Mouse (Mus musculus) lung, postnatal 25 days (tissue): ENCODE results near the gene Rimbp2.
A peak's percentile ranks its signal among the peaks of the same experiment; 100 is the strongest.
"Not testable (repeated sequence)": the region's sequence is repeated elsewhere in the genome, so short reads cannot be mapped to it uniquely, and the experiment has no call there.

Experiments
- DNase-seq: peaks from one replicate; pipeline ENCODE4 v3.0.0; 2022; ENCODE audit warnings: low spot score

The Rimbp2 gene

DNA sequence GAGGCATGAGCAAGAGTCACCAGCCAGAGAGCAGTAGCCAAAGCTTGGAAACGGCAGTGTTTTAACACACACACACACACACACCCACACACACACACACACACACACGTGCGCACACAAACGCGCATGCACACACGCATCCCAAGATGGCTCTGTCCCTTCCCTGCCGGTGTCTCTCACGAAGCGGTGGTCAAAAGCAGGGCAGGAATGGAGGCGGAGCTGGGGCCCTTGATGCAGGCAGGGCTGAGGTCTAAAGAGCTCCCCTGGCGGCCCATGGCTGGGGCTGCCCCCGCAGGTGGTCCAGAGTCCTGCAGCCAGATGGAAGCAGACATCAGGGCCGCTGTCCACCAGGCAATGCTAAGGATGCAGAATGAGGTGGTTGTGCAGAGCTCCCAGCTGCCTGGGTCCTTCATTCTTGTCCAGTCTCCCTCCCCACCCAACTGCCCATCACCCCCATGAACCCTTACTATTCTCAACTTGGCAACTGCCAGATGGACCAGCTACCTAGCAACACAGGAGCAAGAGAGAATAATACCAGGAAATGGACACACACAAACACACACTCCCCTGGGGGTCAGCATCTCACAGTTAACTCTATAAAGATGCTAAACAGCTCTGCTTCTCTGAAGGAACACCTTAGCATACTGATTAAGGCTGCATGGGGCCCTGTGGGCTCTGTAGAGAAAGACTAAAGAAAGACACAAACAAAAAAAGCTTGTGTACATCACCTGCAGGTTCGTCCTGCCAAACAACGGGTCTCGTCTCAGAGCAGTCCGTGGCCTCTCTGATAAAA, at the start of gene Rimbp2:
Gene Rimbp2 (minus strand): TSS at position 209 of the 793 bp plus-strand sequence.
- DNase-seq = no peak

- peak; percentile 8 for DNase-seq
Measured at GRCm38 (mm10) chr5:129002571-129003011, 49.3 kb upstream of the Rimbp2 start.

GRCm38 (mm10) chr5:129000706-129001468, 47.6 kb upstream of the Rimbp2 start:
- DNase-seq = no peak

DNA sequence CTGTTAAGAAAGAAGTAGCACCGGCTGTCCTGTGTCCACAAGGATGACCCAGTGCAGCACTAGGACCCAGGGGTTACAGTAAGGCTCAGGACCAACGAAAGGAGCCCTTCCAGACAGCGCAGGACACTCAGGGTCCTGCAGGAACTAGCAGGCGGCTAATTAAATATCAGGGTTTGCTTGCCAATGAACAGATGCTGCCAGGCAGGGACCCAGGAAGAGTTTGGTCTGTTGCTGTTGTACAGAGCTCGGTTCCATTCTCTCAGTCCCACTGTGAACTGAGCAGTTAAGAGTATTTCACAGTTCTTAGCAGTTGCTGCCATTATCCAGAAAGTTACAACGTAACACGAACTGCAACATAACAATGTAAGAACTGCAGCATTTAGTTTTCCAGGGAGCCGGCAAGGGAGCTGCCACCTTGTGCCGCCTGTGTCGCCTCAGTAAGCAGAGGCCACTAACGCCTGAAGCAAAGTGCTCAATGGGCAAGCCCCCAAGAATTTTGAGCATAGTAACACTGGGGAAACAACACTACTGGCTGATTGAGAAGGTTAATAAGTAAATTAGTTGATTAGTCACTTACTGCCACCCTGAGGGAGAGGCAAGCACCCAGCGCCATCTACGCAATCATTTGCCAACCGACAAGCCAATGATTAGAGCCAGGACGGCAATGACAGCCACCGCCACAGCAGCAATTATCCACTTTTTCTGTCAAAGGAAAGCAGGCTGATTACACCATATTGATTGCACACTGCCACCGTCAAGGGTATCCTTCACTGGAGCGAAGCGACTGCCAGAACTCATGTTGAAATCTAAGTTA, 34.1 kb upstream of the Rimbp2 start:
- DNase-seq = no peak

DNA sequence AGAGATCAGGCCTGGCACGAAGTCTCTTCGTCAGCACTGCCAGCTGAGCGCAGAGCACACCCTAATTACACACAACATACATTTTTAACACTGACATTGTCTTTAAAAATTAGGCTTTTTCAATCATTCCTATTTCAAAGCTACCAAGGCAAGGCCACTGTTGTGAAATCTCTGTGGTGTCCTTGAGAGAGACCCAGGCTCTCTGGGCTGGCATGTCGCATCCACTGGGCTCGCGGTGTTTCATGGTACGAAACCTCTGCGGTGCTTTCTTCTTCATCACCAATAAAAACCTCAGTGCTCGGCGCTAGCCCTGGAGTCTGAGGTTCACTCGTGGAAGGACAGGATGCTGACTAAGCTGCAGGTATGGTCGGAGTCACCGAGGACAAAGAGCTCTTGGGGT, 32.7 kb upstream of the Rimbp2 start:
- DNase-seq = no peak

GRCm38 (mm10) chr5:128984536-128984935, 31.2 kb upstream of the Rimbp2 start:
- DNase-seq = no peak

DNA sequence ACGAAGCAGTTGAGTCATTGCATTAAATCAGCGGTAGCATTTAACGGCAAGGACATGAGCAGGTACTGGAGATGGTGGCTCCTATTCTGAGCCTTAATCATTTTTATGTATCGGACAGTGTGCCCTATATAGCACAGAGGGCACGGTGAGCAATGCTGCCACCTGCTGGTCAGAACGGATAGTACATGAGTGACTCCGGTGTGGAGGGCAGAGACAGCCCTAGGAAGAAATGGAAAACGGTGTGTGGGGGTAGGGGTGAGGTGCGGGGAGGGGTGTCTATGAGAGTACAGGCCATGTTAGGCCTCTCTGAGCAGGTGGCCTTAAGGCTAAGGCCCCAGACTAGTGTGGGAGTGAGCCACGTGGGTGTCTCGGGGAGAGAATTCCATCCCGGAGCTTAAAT, 28.3 kb upstream of the Rimbp2 start:
- DNase-seq = peak; percentile 43

GRCm38 (mm10) chr5:128980857-128981256, 27.6 kb upstream of the Rimbp2 start:
- DNase-seq = no peak

GRCm38 (mm10) chr5:128978957-128979356, 25.7 kb upstream of the Rimbp2 start:
- DNase-seq = no peak

DNA sequence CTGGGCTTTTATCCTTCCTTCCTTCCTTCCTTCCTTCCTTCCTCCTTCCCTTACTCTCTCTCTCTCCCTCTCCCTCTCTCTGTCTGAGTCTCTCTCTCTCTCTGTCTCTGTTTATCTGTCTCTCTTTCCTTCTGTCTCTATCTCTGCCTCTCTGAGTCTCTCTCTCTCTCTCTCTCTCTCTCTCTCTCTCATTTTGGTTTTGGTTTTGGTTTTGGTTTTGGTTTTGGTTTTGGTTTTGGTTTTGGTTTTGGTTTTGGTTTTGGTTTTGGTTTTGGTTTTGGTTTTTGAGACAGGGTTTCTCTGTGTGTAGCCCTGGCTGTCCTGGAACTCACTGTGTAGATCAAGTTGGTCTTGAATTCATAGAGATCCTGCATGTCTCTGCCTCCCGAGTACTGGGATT, 24.2 kb upstream of the Rimbp2 start:
- not testable (repeated sequence) for DNase-seq

DNA sequence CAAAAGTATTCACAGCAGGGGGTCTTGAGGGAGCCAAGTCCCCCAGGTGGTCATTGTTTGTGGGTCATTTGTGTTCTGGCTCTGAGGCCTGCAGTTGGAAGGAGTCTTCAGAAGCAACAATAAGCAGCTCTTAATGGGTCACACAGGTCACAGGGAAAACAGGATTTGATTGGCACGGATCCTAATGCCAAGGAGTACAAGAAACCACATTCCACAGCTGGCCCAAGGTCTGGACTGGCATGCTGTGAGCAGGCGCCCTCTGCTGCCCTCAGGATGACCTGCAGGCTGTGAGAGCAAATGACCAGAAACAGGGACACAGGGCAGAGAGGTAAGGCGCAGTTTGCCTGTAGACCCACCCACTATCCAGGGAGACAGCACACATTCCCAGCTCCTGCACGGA, 23.0 kb upstream of the Rimbp2 start:
- DNase-seq = peak; percentile 23

- peak; percentile 43 for DNase-seq
Measured at GRCm38 (mm10) chr5:128971298-128971697, 18.0 kb upstream of the Rimbp2 start.

DNA sequence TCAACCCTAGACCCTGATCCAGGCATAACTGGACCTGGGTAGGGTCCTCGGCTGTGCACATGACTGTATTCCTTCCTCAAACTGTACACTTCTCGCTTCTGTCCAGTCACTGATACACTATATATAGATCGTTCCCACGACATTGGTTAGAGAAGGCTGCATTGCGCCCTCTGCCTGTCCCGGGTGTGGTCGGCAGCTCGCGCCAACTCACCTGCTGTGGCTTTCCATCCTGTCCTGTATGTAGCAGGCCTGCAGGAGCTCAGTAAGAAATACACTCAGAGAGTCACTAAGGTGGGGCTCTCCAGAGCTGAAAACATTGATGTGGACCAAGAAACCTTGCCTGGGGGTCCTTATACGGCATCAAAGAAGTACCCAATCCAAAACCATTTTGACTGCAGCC, 17.6 kb upstream of the Rimbp2 start:
- no peak for DNase-seq

GRCm38 (mm10) chr5:128964353-128964752, 11.1 kb upstream of the Rimbp2 start:
- no peak for DNase-seq

GRCm38 (mm10) chr5:128958916-128959315, 5.6 kb upstream of the Rimbp2 start:
- no peak for DNase-seq

- not testable (repeated sequence) for DNase-seq
Measured at GRCm38 (mm10) chr5:128954371-128954770, 1.1 kb upstream of the Rimbp2 start.

GRCm38 (mm10) chr5:128952291-128953195, 743 bp downstream of the Rimbp2 start:
- DNase-seq = no peak

- no peak for DNase-seq
Measured at GRCm38 (mm10) chr5:128951472-128951871, 1.8 kb downstream of the Rimbp2 start.

GRCm38 (mm10) chr5:128947093-128947492, 6.2 kb downstream of the Rimbp2 start:
- DNase-seq = no peak

- no peak for DNase-seq
Measured at GRCm38 (mm10) chr5:128940436-128940835, 12.8 kb downstream of the Rimbp2 start.

DNA sequence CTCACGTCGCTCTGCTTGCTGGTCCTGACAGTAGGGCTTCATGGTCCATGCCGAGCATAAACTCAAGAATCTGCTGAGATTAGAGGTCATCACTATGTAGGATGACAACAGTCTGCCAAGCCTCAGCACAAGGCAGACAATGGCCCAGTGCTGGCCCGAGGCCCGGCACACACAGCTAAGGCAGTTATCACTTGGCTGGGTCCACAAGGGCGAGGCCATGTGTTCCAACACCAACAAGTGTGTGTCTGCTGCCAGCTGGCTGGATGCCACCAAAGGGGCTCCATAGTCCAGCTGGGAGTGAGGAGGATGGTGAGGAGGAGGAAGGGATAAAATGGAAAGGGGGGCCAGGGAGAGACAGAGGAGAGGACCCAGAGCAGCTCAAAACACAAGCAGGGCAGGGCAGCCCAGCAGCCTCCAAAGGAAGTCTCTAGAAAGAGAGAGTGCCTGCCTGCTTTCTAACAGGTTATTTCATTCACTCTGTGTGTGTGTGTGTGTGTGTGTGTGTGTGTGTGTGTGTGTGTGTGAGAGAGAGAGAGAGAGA, 17.9 kb downstream of the Rimbp2 start:
- no peak for DNase-seq
